Mouse (Mus musculus): ENCODE data around the gene Trmt112.

The Trmt112 gene

GRCm38 (mm10) chr19:6948186-6948585, 38.7 kb downstream of the Trmt112 start:
- DNase-seq (ENCODE audit: low read depth, low spot score) = no peak

GRCm38 (mm10) chr19:6949532-6949931, 40.0 kb downstream of the Trmt112 start:
- no peak for DNase-seq (ENCODE audit: low read depth, low spot score)

- no peak for DNase-seq (ENCODE audit: low read depth, low spot score)
Observed at GRCm38 (mm10) chr19:6949951-6950350, 40.5 kb downstream of the Trmt112 start.

GRCm38 (mm10) chr19:6950613-6951153, 41.2 kb downstream of the Trmt112 start:
- no peak for DNase-seq (ENCODE audit: low read depth, low spot score)

- DNase-seq (ENCODE audit: low read depth, low spot score) = peak; percentile 88
Observed at GRCm38 (mm10) chr19:6951381-6951968, 42.0 kb downstream of the Trmt112 start.

- DNase-seq (ENCODE audit: low read depth, low spot score) = no peak
Observed at GRCm38 (mm10) chr19:6951994-6952711, 42.7 kb downstream of the Trmt112 start.

GRCm38 (mm10) chr19:6952712-6953037, 43.2 kb downstream of the Trmt112 start:
- DNase-seq (ENCODE audit: low read depth, low spot score) = no peak

- DNase-seq (ENCODE audit: low read depth, low spot score) = no peak
Observed at GRCm38 (mm10) chr19:6954046-6954445, 44.5 kb downstream of the Trmt112 start.

GRCm38 (mm10) chr19:6955424-6955823, 45.9 kb downstream of the Trmt112 start:
- no peak for DNase-seq (ENCODE audit: low read depth, low spot score)

GRCm38 (mm10) chr19:6956461-6956860, 47.0 kb downstream of the Trmt112 start:
- DNase-seq (ENCODE audit: low read depth, low spot score) = no peak

Measured in retina, adult 2 months (tissue).